Mouse (Mus musculus) right cerebral cortex, postnatal 10 days (tissue): ENCODE results near the gene Olfr476.
"Not testable (repeated sequence)": the region's sequence is repeated elsewhere in the genome, so short reads cannot be mapped to it uniquely, and the experiment has no call there.

Experiments used
- DNase-seq, 2 experiments: peaks; one replicate each; pipeline ENCODE4 v3.0.0; 2021; ENCODE audit warnings: low spot score in 2 of 2

Olfr476 gene

DNA sequence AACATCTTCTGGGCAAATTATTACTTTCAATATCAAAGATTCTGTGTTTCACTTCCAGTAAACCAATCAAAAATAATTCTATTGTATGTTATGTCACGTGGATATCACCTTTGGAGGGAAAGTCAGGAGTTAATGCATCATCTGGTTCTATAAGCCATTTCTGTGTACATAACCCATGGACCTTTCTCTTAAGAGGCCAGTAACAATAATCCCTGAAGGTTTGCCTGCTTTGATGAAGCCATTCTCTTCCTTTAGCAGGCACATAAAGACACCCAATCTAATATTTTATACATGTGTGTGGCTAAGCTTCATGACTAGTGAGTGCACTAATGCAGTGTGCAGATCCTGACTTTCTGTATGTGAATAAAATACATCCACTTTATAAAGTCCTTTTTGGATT, at the start of gene Olfr476:
Gene Olfr476 (plus strand): TSS at position 301 of the 400 bp plus-strand sequence.
- DNase-seq: no peak

DNA sequence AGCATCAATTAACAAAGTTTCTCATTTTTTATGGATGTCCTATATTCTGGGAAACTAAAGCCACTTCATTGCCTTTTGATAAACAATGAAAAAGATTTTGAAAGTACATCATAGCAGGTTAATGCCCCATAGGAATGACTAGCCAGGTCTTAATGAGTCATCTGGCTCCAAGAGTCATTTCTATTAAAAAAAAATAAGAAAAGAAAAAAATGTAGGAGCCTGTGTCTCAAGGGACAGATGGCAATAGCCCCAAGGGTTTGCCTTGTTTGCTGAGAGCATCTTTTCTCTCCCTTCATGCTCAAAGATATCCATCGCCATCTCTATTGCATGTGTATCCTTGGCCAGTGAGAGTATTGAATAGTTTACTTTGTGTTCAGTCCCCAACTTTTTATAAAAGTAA, 34.5 kb upstream of the Olfr476 start, which contains the start of gene Olfr473:
Gene Olfr473 (plus strand): TSS at position 301 of the 400 bp plus-strand sequence.
- no peak for DNase-seq

DNA sequence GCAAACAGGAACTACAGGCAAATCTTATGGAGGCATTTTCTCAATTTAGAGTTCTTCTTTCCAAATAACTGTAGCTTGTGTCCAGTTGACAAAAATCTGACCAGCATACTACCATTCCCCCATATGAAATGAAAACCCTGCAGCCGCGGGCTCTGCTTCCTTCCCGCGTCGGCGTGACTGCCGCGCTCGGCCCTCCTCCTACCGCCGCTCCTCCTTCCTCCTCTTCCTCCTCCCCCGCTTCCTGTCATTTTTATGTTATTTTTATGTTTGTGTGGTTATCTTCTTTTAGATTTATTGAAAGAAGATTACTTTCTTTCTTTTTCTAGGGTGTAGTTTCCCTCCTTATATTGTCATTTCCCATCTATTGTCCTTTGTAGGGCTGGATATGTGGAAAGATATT, 12.1 kb upstream of the Olfr476 start:
- DNase-seq: not testable (repeated sequence)

GRCm38 (mm10) chr7:107954343-107954742, 10.3 kb upstream of the Olfr476 start, which contains the start of gene Olfr474:
TSS of gene Olfr474 (plus strand) at chr7:107954643.
- no peak for DNase-seq

GRCm38 (mm10) chr7:107986393-107986792, 21.8 kb downstream of the Olfr476 start, which contains the start of gene Olfr477:
TSS of gene Olfr477 (plus strand) at chr7:107986693.
- no peak for DNase-seq

DNA sequence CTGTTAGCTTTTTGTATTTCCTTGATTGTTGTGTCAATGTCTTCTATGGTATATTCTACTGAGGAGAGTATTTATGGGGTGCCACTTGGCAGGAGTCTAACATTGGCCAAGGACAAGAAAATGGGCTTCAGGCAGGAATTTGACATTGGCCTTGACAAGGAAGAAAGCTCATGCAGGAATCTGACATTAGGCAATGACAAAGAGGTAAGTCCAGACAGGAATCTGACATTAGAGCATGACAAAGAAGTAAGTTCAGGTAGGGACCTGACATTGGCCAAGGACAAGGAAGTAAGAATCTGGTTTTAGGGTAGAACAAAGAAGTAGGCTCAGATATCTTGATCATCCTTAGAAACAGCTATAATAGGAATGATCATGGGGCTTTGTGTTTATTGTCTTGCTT, 49.7 kb downstream of the Olfr476 start:
- not testable (repeated sequence) for DNase-seq
